Mouse (Mus musculus) liver, embryonic 14.5 days (tissue): ENCODE data around the gene Tmsb10.

ENCODE experiments used
- CTCF ChIP-seq: IDR thresholded peaks from 2 replicates; pipeline ENCODE4 v1.5.1; 2016; ENCODE audit warnings: antibody characterized with exemption, low read depth, control low read depth
- EP300 ChIP-seq: IDR thresholded peaks from 2 replicates; pipeline ENCODE4 v1.6.1; 2016; ENCODE audit warnings: antibody characterized with exemption, low read depth

GRCm38 (mm10) chr6:73002391-73002790, 43.8 kb upstream of the Tmsb10 start:
- TF ChIP-seq EP300 (no peak), CTCF (no peak)
